In genomic region chr14:105922427-105922826, GRCm38 (mm10) we compare ENCODE assay signal across 16 mouse cellular contexts. TPM values are rescaled to one million over a fixed set of nuclear protein-coding genes. Genes with fewer than 3 reads are reported as not detected.
DNase-seq lines count a peak whose midpoint lies in the region; ATAC-seq and TF ChIP-seq lines count a peak whose summit lies in the region.
"Had no signal": no experiment of that assay in that cellular context is flagged by ENCODE, and none has a peak within 500 bp of the region (broad histone marks: within the 10 kb centered on the region; RNA-seq: fewer than 3 reads in every experiment).

No protein-coding gene starts in this region.

- intact Hi-C loops in heart, postnatal 14 days (cut with DNase I) = loop anchor here (5.0 kb wide), 1 partner anchor 610 kb away; no protein-coding TSS in a partner anchor

- no peaks in the 10 kb centered on the region for H3K36me3 ChIP-seq in heart, postnatal 0 days (replicated peaks; ENCODE audit: control insufficient read depth, insufficient read depth, low read length)
- H3K36me3 ChIP-seq in midbrain, embryonic 10.5 days = no peaks in the 10 kb centered on the region
- H3K36me3 ChIP-seq in midbrain, embryonic 11.5 days (ENCODE audit: control insufficient read depth, insufficient read depth, low read length) = no peaks in the 10 kb centered on the region
- no peaks in the 10 kb centered on the region for H3K36me3 ChIP-seq in intestine, embryonic 15.5 days
- no peaks in the 10 kb centered on the region for H3K36me3 ChIP-seq in stomach, postnatal 0 days (ENCODE audit: control insufficient read depth, insufficient read depth, low read length)
- H3K36me3 ChIP-seq: hindbrain, embryonic 12.5 days had no signal

- no peak for DNase-seq in heart, postnatal 0 days (ENCODE audit: low spot score)
- DNase-seq in heart, postnatal 14 days = no peak
- no peak for DNase-seq in midbrain, embryonic 10.5 days (ENCODE audit: low spot score)
- no peak for DNase-seq in midbrain, embryonic 11.5 days (ENCODE audit: low spot score, missing footprints)
- no peak for DNase-seq in stomach, postnatal 0 days (ENCODE audit: low spot score)
- no peak for DNase-seq in testis, postnatal 14 days (ENCODE audit: low spot score)
- no peak for DNase-seq in cerebellum, adult 11-12 months
- DNase-seq: cerebellum, adult 18-20 months; layer of hippocampus, adult 9-11 months; thymus, adult 18-20 months had no signal

- no peak overlapping the region for H3K9ac ChIP-seq in heart, postnatal 0 days (replicated peaks; ENCODE audit: low read depth, low read length)
- no peak overlapping the region for H3K9ac ChIP-seq in midbrain, embryonic 11.5 days (ENCODE audit: low read length)
- H3K9ac ChIP-seq in intestine, embryonic 15.5 days = no peak overlapping the region
- no peak overlapping the region for H3K9ac ChIP-seq in stomach, postnatal 0 days (ENCODE audit: low read length)
- H3K9ac ChIP-seq: hindbrain, embryonic 12.5 days; liver, embryonic 14.5 days had no signal

- WGBS in heart, postnatal 0 days = 39% methylated on average over 5 of the region's 5 CpGs
- WGBS in midbrain, embryonic 10.5 days = 44% methylated on average over 5 of the region's 5 CpGs
- WGBS in midbrain, embryonic 11.5 days = 37% methylated on average over 5 of the region's 5 CpGs
- WGBS in intestine, embryonic 15.5 days = 23% methylated on average over 5 of the region's 5 CpGs
- 15% methylated on average over 5 of the region's 5 CpGs for WGBS in stomach, postnatal 0 days

- no peak overlapping the region for H3K4me2 ChIP-seq in heart, postnatal 0 days (ENCODE audit: low read depth, low read length)
- H3K4me2 ChIP-seq in midbrain, embryonic 11.5 days = no peak overlapping the region
- H3K4me2 ChIP-seq in intestine, embryonic 15.5 days (replicated peaks) = 0 out of 2 replicates have a peak overlapping the region, but pooled peaks have one; percentile 1
- H3K4me2 ChIP-seq in stomach, postnatal 0 days (replicated peaks; ENCODE audit: low read depth) = no peak overlapping the region

- no peak overlapping the region for H3K4me3 ChIP-seq in heart, postnatal 0 days (ENCODE audit: low read depth, low read length)
- no peak overlapping the region for H3K4me3 ChIP-seq in midbrain, embryonic 10.5 days
- H3K4me3 ChIP-seq in midbrain, embryonic 11.5 days (ENCODE audit: low read depth, low read length) = no peak overlapping the region
- H3K4me3 ChIP-seq in intestine, embryonic 15.5 days (replicated peaks) = no peak overlapping the region
- H3K4me3 ChIP-seq in stomach, postnatal 0 days (ENCODE audit: low read depth, low read length) = no peak overlapping the region
- H3K4me3 ChIP-seq: erythroblast, embryonic 14.5 days; hindbrain, embryonic 12.5 days had no signal

- no peaks in the 10 kb centered on the region for H3K9me3 ChIP-seq in heart, postnatal 0 days (replicated peaks; ENCODE audit: control insufficient read depth, low read length)
- H3K9me3 ChIP-seq in midbrain, embryonic 10.5 days (replicated peaks) = no peaks in the 10 kb centered on the region
- H3K9me3 ChIP-seq in midbrain, embryonic 11.5 days (ENCODE audit: control insufficient read depth, low read length) = no peaks in the 10 kb centered on the region
- H3K9me3 ChIP-seq in intestine, embryonic 15.5 days = no peaks in the 10 kb centered on the region
- H3K9me3 ChIP-seq in stomach, postnatal 0 days (ENCODE audit: control insufficient read depth, low read length) = no peaks in the 10 kb centered on the region
- H3K9me3 ChIP-seq: hindbrain, embryonic 12.5 days had no signal

- no peaks in the 10 kb centered on the region for H3K27me3 ChIP-seq in heart, postnatal 0 days (ENCODE audit: control insufficient read depth, insufficient read depth, low read length)
- H3K27me3 ChIP-seq in midbrain, embryonic 10.5 days (ENCODE audit: low read depth, poor library complexity, severe bottlenecking) = peaks cover 30% of the 10 kb centered on the region
- no peaks in the 10 kb centered on the region; the same call in 1 of the 2 replicates for H3K27me3 ChIP-seq in midbrain, embryonic 11.5 days (ENCODE audit: control insufficient read depth, insufficient read depth, low read length)
- H3K27me3 ChIP-seq in intestine, embryonic 15.5 days (replicated peaks) = no peaks in the 10 kb centered on the region
- no peaks in the 10 kb centered on the region for H3K27me3 ChIP-seq in stomach, postnatal 0 days (ENCODE audit: control insufficient read depth, insufficient read depth, low read length)
- H3K27me3 ChIP-seq: hindbrain, embryonic 12.5 days had no signal

- ATAC-seq in heart, postnatal 0 days (ENCODE audit: insufficient read depth, low read depth) = no peak
- ATAC-seq in midbrain, embryonic 11.5 days (ENCODE audit: low FRiP score) = no peak
- ATAC-seq in intestine, embryonic 15.5 days = peak; percentile 69
- 0 out of 2 replicates have a peak, but pooled peaks have one; percentile 35 for ATAC-seq in stomach, postnatal 0 days (ENCODE audit: low FRiP score, low TSS enrichment)
- ATAC-seq: activated CD4-positive, CD25-positive, alpha-beta regulatory T cell, adult 4 months; CD4-positive, CD25-positive, alpha-beta regulatory T cell, adult 4 months had no signal

- H3K4me1 ChIP-seq in heart, postnatal 0 days (ENCODE audit: control insufficient read depth, insufficient read depth) = no peaks in the 10 kb centered on the region; the same call in 1 of the 2 replicates
- peaks cover 40% of the 10 kb centered on the region for H3K4me1 ChIP-seq in midbrain, embryonic 10.5 days
- H3K4me1 ChIP-seq in midbrain, embryonic 11.5 days (ENCODE audit: control insufficient read depth, insufficient read depth, low read length) = peaks cover 13% of the 10 kb centered on the region
- peaks cover 6% of the 10 kb centered on the region; the same call in 1 of the 2 replicates for H3K4me1 ChIP-seq in intestine, embryonic 15.5 days (replicated peaks)
- H3K4me1 ChIP-seq in stomach, postnatal 0 days (replicated peaks; ENCODE audit: control insufficient read depth, insufficient read depth) = no peaks in the 10 kb centered on the region

- no peak for TF ChIP-seq EP300 in heart, postnatal 0 days (IDR thresholded peaks at IDR 0.05; ENCODE audit: low read depth)
- no peak for TF ChIP-seq EP300 in stomach, postnatal 0 days (optimal IDR thresholded peaks at IDR 0.05)

- H3K27ac ChIP-seq in heart, postnatal 0 days (ENCODE audit: low read depth) = peak overlapping the region; percentile 25; the same call in 1 of the 2 replicates
- H3K27ac ChIP-seq in midbrain, embryonic 10.5 days (replicated peaks) = peak overlapping the region; percentile 13; the same call in 1 of the 2 replicates
- H3K27ac ChIP-seq in midbrain, embryonic 11.5 days (ENCODE audit: low read depth, low read length) = no peak overlapping the region
- H3K27ac ChIP-seq in intestine, embryonic 15.5 days = 0 out of 2 replicates have a peak overlapping the region, but pooled peaks have one; percentile 3
- no peak overlapping the region; the same call in 1 of the 2 replicates for H3K27ac ChIP-seq in stomach, postnatal 0 days (replicated peaks)
- H3K27ac ChIP-seq: hindbrain, embryonic 12.5 days; liver, embryonic 14.5 days had no signal

- no peak for TF ChIP-seq CTCF in heart, postnatal 0 days (IDR thresholded peaks at IDR 0.05; ENCODE audit: low read depth)
- no peak for TF ChIP-seq CTCF in stomach, postnatal 0 days (IDR thresholded peaks at IDR 0.05; ENCODE audit: low read depth)

RNA-seq across cellular contexts. Expression of gene Spry2, which starts 25.8 kb away (rescaled TPM):
- 30.3 and 39.8 TPM in 2 replicates for total RNA-seq in heart, postnatal 0 days (2014; rRNA removed; ENCODE audit: low replicate concordance)
- 69.7 and 73.9 TPM in 2 replicates for polyA plus RNA-seq in heart, postnatal 0 days (2015; fragmentation: Nextera tagmentation; extraction: Ambion mirVana)
- total RNA-seq in heart, postnatal 14 days (2021) = 10 to 100 TPM; 34.6 to 35.7 TPM
- 25.8 and 29.0 TPM in 2 replicates for polyA plus RNA-seq in midbrain, embryonic 10.5 days (2016; fragmentation: Nextera tagmentation; extraction: Ambion mirVana)
- polyA plus RNA-seq in midbrain, embryonic 11.5 days (2014; fragmentation: Nextera tagmentation; extraction: Ambion mirVana) = 27.0 and 28.0 TPM in 2 replicates
- polyA plus RNA-seq in intestine, embryonic 15.5 days (2015; fragmentation: Nextera tagmentation; extraction: Ambion mirVana) = 39.8 and 53.3 TPM in 2 replicates
- 45.8 and 49.2 TPM in 2 replicates for polyA plus RNA-seq in stomach, postnatal 0 days (2015; fragmentation: Nextera tagmentation; extraction: Ambion mirVana)
- polyA plus RNA-seq: activated CD4-positive, CD25-positive, alpha-beta regulatory T cell, adult 4 months; erythroblast, embryonic 14.5 days had no signal

Comparison
In these comparisons a context has a peak if more than half of its experiments do, and no peak if none do; other contexts are left out.
1. H3K27ac ChIP-seq: peak in heart, postnatal 0 days (single experiment), midbrain, embryonic 10.5 days (single experiment) and intestine, embryonic 15.5 days (single experiment); none in midbrain, embryonic 11.5 days (single experiment) and stomach, postnatal 0 days (single experiment).
2. ATAC-seq: peak in intestine, embryonic 15.5 days (single experiment) and stomach, postnatal 0 days (single experiment); none in heart, postnatal 0 days (single experiment) and midbrain, embryonic 11.5 days (single experiment).